Mouse (Mus musculus): ENCODE measurements around the gene Gm20683. TPM values are rescaled to one million over a fixed set of nuclear protein-coding genes. Genes with fewer than 3 reads are reported as not detected.
"Not testable (repeated sequence)": the region's sequence is repeated elsewhere in the genome, so short reads cannot be mapped to it uniquely, and the experiment has no call there.

Gm20683 gene
- polyA plus RNA-seq, 1 experiment from 2014 or later = 1.7 TPM

GRCm38 (mm10) chr17:25808789-25809605 is 32.6 kb downstream of the Gm20683 start, which contains the start of gene Fbxl16:
Gene Fbxl16, plus strand, starts transcription at chr17:25809085.
- Histone ChIP-seq H3K27ac (replicated peaks) (peak within 1 kb of the TSS; percentile 95), H3K4me3 (peak within 1 kb of the TSS; percentile 84), H3K27me3 (ENCODE audit: low read depth, poor library complexity, severe bottlenecking) (peaks cover 62% of the 10 kb centered on the region), H3K9me3 (replicated peaks) (no peaks in the 10 kb centered on the region), H3K4me1 (peaks cover 49% of the 10 kb centered on the region), H3K36me3 (no peaks in the 10 kb centered on the region)
- under 1% methylated on average over 98 of the region's 100 CpGs for WGBS
- peak; percentile 86 for DNase-seq (ENCODE audit: low spot score)

GRCm38 (mm10) chr17:25808028-25808427 is 33.5 kb downstream of the Gm20683 start:
- H3K36me3 ChIP-seq = no peaks in the 10 kb centered on the region
- H3K4me3 ChIP-seq = peak overlapping the region; percentile 84
- peaks cover 55% of the 10 kb centered on the region for H3K27me3 ChIP-seq (ENCODE audit: low read depth, poor library complexity, severe bottlenecking)
- H3K4me1 ChIP-seq = peaks cover 52% of the 10 kb centered on the region
- no peaks in the 10 kb centered on the region for H3K9me3 ChIP-seq (replicated peaks)
- H3K27ac ChIP-seq (replicated peaks) = peak overlapping the region; percentile 95
- no peak for DNase-seq (ENCODE audit: low spot score)
- 51% methylated on average over 5 of the region's 5 CpGs for WGBS

- H3K27me3 ChIP-seq (ENCODE audit: low read depth, poor library complexity, severe bottlenecking) = peaks cover 49% of the 10 kb centered on the region
- H3K27ac ChIP-seq (replicated peaks); DNase-seq (ENCODE audit: low spot score); H3K36me3 ChIP-seq; H3K9me3 ChIP-seq (replicated peaks); H3K4me3 ChIP-seq: not testable (repeated sequence)
- 40% methylated on average over 2 of the region's 2 CpGs for WGBS
- peaks cover 53% of the 10 kb centered on the region for H3K4me1 ChIP-seq
Measured at GRCm38 (mm10) chr17:25807452-25807851, 34.1 kb downstream of the Gm20683 start.

GRCm38 (mm10) chr17:25806507-25806906 is 35.1 kb downstream of the Gm20683 start:
- Histone ChIP-seq H3K4me1 (peaks cover 59% of the 10 kb centered on the region), H3K27ac (replicated peaks) (no peak overlapping the region), H3K27me3 (ENCODE audit: low read depth, poor library complexity, severe bottlenecking) (peaks cover 49% of the 10 kb centered on the region), H3K36me3 (no peaks in the 10 kb centered on the region), H3K4me3 (no peak overlapping the region), H3K9me3 (replicated peaks) (no peaks in the 10 kb centered on the region)
- no peak for DNase-seq (ENCODE audit: low spot score)
- 88% methylated on average over 4 of the region's 4 CpGs for WGBS

- Histone ChIP-seq H3K36me3 (no peaks in the 10 kb centered on the region), H3K27ac (replicated peaks) (peak overlapping the region; percentile 89), H3K9me3 (replicated peaks) (no peaks in the 10 kb centered on the region), H3K4me1 (peaks cover 32% of the 10 kb centered on the region), H3K4me3 (peak overlapping the region; percentile 38), H3K27me3 (ENCODE audit: low read depth, poor library complexity, severe bottlenecking) (peaks cover 21% of the 10 kb centered on the region)
- 13% methylated on average over 10 of the region's 10 CpGs for WGBS
- peak; percentile 95 for DNase-seq (ENCODE audit: low spot score)
Measured at GRCm38 (mm10) chr17:25802825-25803517, 38.6 kb downstream of the Gm20683 start.

- Histone ChIP-seq H3K4me1 (peaks cover 44% of the 10 kb centered on the region), H3K27me3 (ENCODE audit: low read depth, poor library complexity, severe bottlenecking) (peaks cover 13% of the 10 kb centered on the region; the same call in 1 of the 2 replicates), H3K9me3 (replicated peaks) (no peaks in the 10 kb centered on the region), H3K27ac (replicated peaks) (no peak overlapping the region), H3K36me3 (no peaks in the 10 kb centered on the region), H3K4me3 (no peak overlapping the region)
- 11% methylated on average over 6 of the region's 6 CpGs for WGBS
- DNase-seq (ENCODE audit: low spot score) = peak; percentile 75
Measured at GRCm38 (mm10) chr17:25801029-25801428, 40.5 kb downstream of the Gm20683 start.

- H3K27me3 ChIP-seq (ENCODE audit: low read depth, poor library complexity, severe bottlenecking) = peaks cover 7% of the 10 kb centered on the region; the same call in 1 of the 2 replicates
- 0% methylated on average over 35 of the region's 35 CpGs for WGBS
- peaks cover 24% of the 10 kb centered on the region for H3K36me3 ChIP-seq
- H3K4me3 ChIP-seq = peak within 1 kb of the TSS; percentile 85
- H3K4me1 ChIP-seq = peaks cover 61% of the 10 kb centered on the region
- peak within 1 kb of the TSS; percentile 96 for H3K27ac ChIP-seq (replicated peaks)
- H3K9me3 ChIP-seq (replicated peaks) = no peaks in the 10 kb centered on the region
- DNase-seq (ENCODE audit: low spot score) = peak; percentile 96
Measured at GRCm38 (mm10) chr17:25796951-25797369, 44.6 kb downstream of the Gm20683 start, which contains the start of gene Metrn. Gene Metrn, minus strand, starts transcription at chr17:25797136.

GRCm38 (mm10) chr17:25796211-25796771 is 45.3 kb downstream of the Gm20683 start:
- Histone ChIP-seq H3K4me1 (peaks cover 67% of the 10 kb centered on the region), H3K9me3 (replicated peaks) (no peaks in the 10 kb centered on the region), H3K4me3 (peak overlapping the region; percentile 85), H3K36me3 (peaks cover 24% of the 10 kb centered on the region), H3K27ac (replicated peaks) (peak overlapping the region; percentile 96), H3K27me3 (ENCODE audit: low read depth, poor library complexity, severe bottlenecking) (0 out of 2 replicates have a peak, but pooled peaks cover under 1% of the 10 kb centered on the region)
- WGBS = under 1% methylated on average over 37 of the region's 37 CpGs
- no peak for DNase-seq (ENCODE audit: low spot score)

- H3K4me1 ChIP-seq = peaks cover 74% of the 10 kb centered on the region
- peaks cover 24% of the 10 kb centered on the region for H3K36me3 ChIP-seq
- H3K9me3 ChIP-seq (replicated peaks) = no peaks in the 10 kb centered on the region
- H3K4me3 ChIP-seq = peak within 1 kb of the TSS; percentile 85
- no peaks in the 10 kb centered on the region for H3K27me3 ChIP-seq (ENCODE audit: low read depth, poor library complexity, severe bottlenecking)
- peak; percentile 95 for DNase-seq (ENCODE audit: low spot score)
- WGBS = under 1% methylated on average over 6 of the region's 6 CpGs
- peak within 1 kb of the TSS; percentile 96 for H3K27ac ChIP-seq (replicated peaks)
Measured at GRCm38 (mm10) chr17:25795609-25796092, 45.9 kb downstream of the Gm20683 start, which contains the start of gene AC134908.4. Gene AC134908.4, minus strand, starts transcription at chr17:25795659.

GRCm38 (mm10) chr17:25794998-25795397 is 46.6 kb downstream of the Gm20683 start:
- no peaks in the 10 kb centered on the region for H3K9me3 ChIP-seq (replicated peaks)
- H3K27ac ChIP-seq (replicated peaks) = peak overlapping the region; percentile 96
- H3K27me3 ChIP-seq (ENCODE audit: low read depth, poor library complexity, severe bottlenecking) = no peaks in the 10 kb centered on the region
- H3K36me3 ChIP-seq = peaks cover 28% of the 10 kb centered on the region
- peak overlapping the region; percentile 85 for H3K4me3 ChIP-seq
- H3K4me1 ChIP-seq = peaks cover 77% of the 10 kb centered on the region
- 54% methylated on average over 17 of the region's 17 CpGs for WGBS
- DNase-seq (ENCODE audit: low spot score) = no peak

GRCm38 (mm10) chr17:25794197-25794596 is 47.4 kb downstream of the Gm20683 start:
- H3K36me3 ChIP-seq = peaks cover 36% of the 10 kb centered on the region
- peak overlapping the region; percentile 85 for H3K4me3 ChIP-seq
- DNase-seq (ENCODE audit: low spot score) = peak; percentile 68
- peaks cover 77% of the 10 kb centered on the region for H3K4me1 ChIP-seq
- peak overlapping the region; percentile 96 for H3K27ac ChIP-seq (replicated peaks)
- H3K9me3 ChIP-seq (replicated peaks) = no peaks in the 10 kb centered on the region
- no peaks in the 10 kb centered on the region for H3K27me3 ChIP-seq (ENCODE audit: low read depth, poor library complexity, severe bottlenecking)
- WGBS = 42% methylated on average over 13 of the region's 13 CpGs

- Histone ChIP-seq H3K9me3 (replicated peaks) (no peaks in the 10 kb centered on the region), H3K4me3 (peak within 1 kb of the TSS; percentile 85), H3K27me3 (ENCODE audit: low read depth, poor library complexity, severe bottlenecking) (no peaks in the 10 kb centered on the region), H3K36me3 (peaks cover 50% of the 10 kb centered on the region), H3K4me1 (peaks cover 69% of the 10 kb centered on the region), H3K27ac (replicated peaks) (peak within 1 kb of the TSS; percentile 96)
- WGBS = 1% methylated on average over 14 of the region's 14 CpGs
- peak; percentile 70 for DNase-seq (ENCODE audit: low spot score)
Measured at GRCm38 (mm10) chr17:25792615-25793014, 48.9 kb downstream of the Gm20683 start, which contains the start of gene Fam173a. Gene Fam173a, minus strand, starts transcription at chr17:25792901.
